Mouse (Mus musculus) CH12.LX (cell line): ENCODE data around the gene Il17ra. TPM values are rescaled to one million over a fixed set of nuclear protein-coding genes. Genes with fewer than 3 reads are reported as not detected.

Source experiments
- DNase-seq: peaks from one replicate; pipeline ENCODE4 v3.0.0-alpha.2; 2013; ENCODE audit errors: extremely low read depth
- H3K27ac ChIP-seq: 2 replicates; pipeline ENCODE4 v1.5.1; 2012; ENCODE audit warnings: low read depth, mild to moderate bottlenecking, control low read depth, moderate library complexity; ENCODE audit not compliant: insufficient read depth
- H3K27me3 ChIP-seq: replicated peaks from 2 replicates; pipeline ENCODE3; 2012; ENCODE audit warnings: inconsistent platforms
- H3K36me3 ChIP-seq, 2 experiments: replicated peaks in 1 of 2; 2 replicates each; pipeline versions ENCODE3 to v1.6.1; 2012; ENCODE audit warnings: inconsistent platforms in 1 of 2, low read length in 1 of 2, mild to moderate bottlenecking in 1 of 2, mixed read lengths in 1 of 2, moderate library complexity in 1 of 2; ENCODE audit not compliant: control insufficient read depth in 1 of 2, insufficient read depth in 1 of 2
- H3K4me1 ChIP-seq, 2 experiments: 2 replicates each; pipeline ENCODE4 v1.6.1; 2012; ENCODE audit warnings: inconsistent platforms in 1 of 2, moderate library complexity in 1 of 2; ENCODE audit not compliant: insufficient read depth in 2 of 2, control insufficient read depth in 1 of 2
- H3K4me2 ChIP-seq: 2 replicates; pipeline ENCODE4 v1.6.1; 2012; ENCODE audit warnings: low read depth, mild to moderate bottlenecking, control low read depth; ENCODE audit not compliant: poor library complexity, insufficient read depth, severe bottlenecking
- H3K4me3 ChIP-seq, 3 experiments: fragments of 150-350 bp in 1 of 3; sonication (generic) in 1 of 3; replicated peaks in 1 of 3; 2 replicates each; pipeline versions ENCODE3 to v1.5.1; 2011 to 2012; ENCODE audit warnings: low read depth in 2 of 3, low read length in 2 of 3, mild to moderate bottlenecking in 2 of 3, moderate library complexity in 2 of 3, control low read depth in 1 of 3, improper control_type of control experiment in 1 of 3, inconsistent platforms in 1 of 3, mixed read lengths in 1 of 3; ENCODE audit not compliant: poor library complexity in 1 of 3
- H3K79me2 ChIP-seq: replicated peaks from 2 replicates; pipeline ENCODE4 v1.6.1; 2012; ENCODE audit warnings: mild to moderate bottlenecking, moderate library complexity; ENCODE audit not compliant: control insufficient read depth, poor library complexity, insufficient read depth, severe bottlenecking; ENCODE audit errors: extremely low read depth
- H3K9ac ChIP-seq: 2 replicates; pipeline ENCODE4 v1.6.1; 2012; ENCODE audit warnings: low read depth, mild to moderate bottlenecking, control low read depth, moderate library complexity; ENCODE audit not compliant: insufficient read depth
- H3K9me3 ChIP-seq: replicated peaks from 2 replicates; pipeline ENCODE3; 2012; ENCODE audit warnings: low read length, inconsistent platforms, mixed read lengths
- BHLHE40 ChIP-seq: IDR thresholded peaks from 2 replicates; pipeline ENCODE4 v1.6.1; 2011; ENCODE audit warnings: mild to moderate bottlenecking, low read depth, low read length, improper control_type of control experiment
- CHD2 ChIP-seq: IDR thresholded peaks from 2 replicates; pipeline ENCODE4 v1.6.1; 2011; ENCODE audit warnings: low read length, improper control_type of control experiment
- ELF1 ChIP-seq: IDR thresholded peaks from 2 replicates; pipeline ENCODE4 v1.6.1; 2014; ENCODE audit warnings: low read depth, mild to moderate bottlenecking, inconsistent platforms, low read length, improper control_type of control experiment
- ETS1 ChIP-seq: conservative IDR thresholded peaks from 2 replicates; pipeline ENCODE4 v1.6.1; 2012; ENCODE audit warnings: low read depth, mild to moderate bottlenecking, inconsistent platforms, low read length, improper control_type of control experiment, moderate library complexity
- GABPA ChIP-seq: IDR thresholded peaks from 2 replicates; pipeline ENCODE4 v1.6.1; 2012; ENCODE audit warnings: low read depth, low read length, improper control_type of control experiment, inconsistent platforms; ENCODE audit not compliant: insufficient replicate concordance
- MEF2A ChIP-seq: IDR thresholded peaks from 2 replicates; pipeline ENCODE4 v1.6.1; 2014; ENCODE audit warnings: low read depth, mild to moderate bottlenecking, inconsistent platforms, low read length, improper control_type of control experiment, borderline replicate concordance
- POLR2A ChIP-seq: IDR thresholded peaks from 2 replicates; pipeline ENCODE4 v1.6.1; 2011; ENCODE audit warnings: low read depth, mild to moderate bottlenecking, improper control_type of control experiment, low read length
- RAD21 ChIP-seq: IDR thresholded peaks from 2 replicates; pipeline ENCODE4 v1.6.1; 2011; ENCODE audit warnings: low read depth, mild to moderate bottlenecking, low read length, improper control_type of control experiment, moderate library complexity
- RCOR1 ChIP-seq: conservative IDR thresholded peaks from 2 replicates; pipeline ENCODE4 v1.6.1; 2012; ENCODE audit warnings: low read depth, mild to moderate bottlenecking, inconsistent platforms, low read length, improper control_type of control experiment
- ZKSCAN1 ChIP-seq: IDR thresholded peaks from 2 replicates; pipeline ENCODE4 v1.6.1; 2012; ENCODE audit warnings: low read depth, inconsistent platforms, low read length, improper control_type of control experiment, borderline replicate concordance
- ZMIZ1 ChIP-seq: IDR thresholded peaks from 2 replicates; pipeline ENCODE4 v1.6.1; 2012; ENCODE audit warnings: low read depth, mild to moderate bottlenecking, inconsistent platforms, low read length, improper control_type of control experiment
- dilution Hi-C: fragments of 300-500 bp; cut with MboI; formaldehyde crosslinking; loops from 2 replicates; pipeline ENCODE4 v1.14.3; 2020; ENCODE audit warnings: low sequenced_read_pairs; ENCODE audit not compliant: extremely low pct_unique_long_range_greater_than_20kb, extremely low pct_ligation_motif_present
- in situ Hi-C: fragments of 300-500 bp; cut with MboI; formaldehyde crosslinking; loops from 3 replicates; pipeline ENCODE4 v1.14.3; 2019; ENCODE audit warnings: low sequenced_read_pairs, low pct_ligation_motif_present, low pct_unique_long_range_greater_than_20kb, mixed read lengths
- polyA plus RNA-seq: library from polyadenylated mRNA; unstranded; fragments of >175 nt; gene quantifications from 2 replicates; pipeline ENCODE4 v1.2.1, GENCODE M21; 2012; ENCODE audit warnings: low read depth; ENCODE audit not compliant: insufficient read length
- total RNA-seq, 2 experiments: library from RNA; depleted of rRNA; stranded (reverse); fragments of 300-350 nt in 1 of 2; fragments of >200 nt in 1 of 2; gene quantifications; 2 replicates each; pipeline ENCODE4 v1.2.3; 2012 to 2014

Gene Il17ra
- total and polyA plus RNA-seq, 3 experiments, result 13.6 to 23.9 (median 14.0) TPM

GRCm38 (mm10) chr6:120470666-120471065 lies 7.6 kb downstream of the Il17ra start (continued):
- TF ChIP-seq ZMIZ1, result peak; percentile 32; the same call in 1 of the 2 replicates

- in situ Hi-C loops, result no loop called here
- peaks cover 28 to 43% of the 10 kb centered on the region in 2 experiments for H3K36me3 ChIP-seq
- TF ChIP-seq ETS1 (peak; percentile 78), POLR2A (no peak), CHD2 (no peak), ELF1 (0 out of 2 replicates have a peak, but pooled peaks have one; percentile 17), MEF2A (peak; percentile 81)
- TF ChIP-seq, all 38 proteins: peak for 3
- peaks cover 29 to 62% of the 10 kb centered on the region in 2 experiments for H3K4me1 ChIP-seq
- peak; percentile 68 for DNase-seq
- H3K9me3 ChIP-seq, result no peaks in the 10 kb centered on the region
- H3K27ac ChIP-seq, result peak overlapping the region; percentile 92
- dilution Hi-C loops, result no loop called here
- no peaks in the 10 kb centered on the region for H3K27me3 ChIP-seq
- H3K4me3 ChIP-seq, result peak overlapping the region in 2 of 3 experiments; percentile 26 to 44
- peaks cover 32% of the 10 kb centered on the region for H3K79me2 ChIP-seq
- peak overlapping the region; percentile 52 for H3K4me2 ChIP-seq
- H3K9ac ChIP-seq, result peak overlapping the region; percentile 77
Observed at GRCm38 (mm10) chr6:120471991-120472441, 9.0 kb downstream of the Il17ra start.

GRCm38 (mm10) chr6:120472455-120473140 lies 9.6 kb downstream of the Il17ra start:
- peaks cover 33 to 48% of the 10 kb centered on the region in 2 experiments for H3K36me3 ChIP-seq

GRCm38 (mm10) chr6:120473427-120473826 lies 10.4 kb downstream of the Il17ra start:
- DNase-seq, result no peak
- peaks cover 41 to 55% of the 10 kb centered on the region in 2 experiments for H3K36me3 ChIP-seq
- TF ChIP-seq RCOR1 (no peak), CHD2 (no peak), ZKSCAN1 (no peak), BHLHE40 (no peak), POLR2A (no peak), MEF2A (no peak)
- 0 out of 2 replicates have a peak overlapping the region, but pooled peaks have one; percentile 10 for H3K27ac ChIP-seq
- peaks cover 19% of the 10 kb centered on the region for H3K79me2 ChIP-seq
- no peaks in the 10 kb centered on the region for H3K9me3 ChIP-seq
- in situ Hi-C loops, result no loop called here
- no peak overlapping the region for H3K4me2 ChIP-seq
- H3K4me3 ChIP-seq, result no peak overlapping the region
- H3K27me3 ChIP-seq, result no peaks in the 10 kb centered on the region
- H3K9ac ChIP-seq, result no peak overlapping the region
- dilution Hi-C loops, result no loop called here
- peaks cover 21 to 47% of the 10 kb centered on the region in 2 experiments for H3K4me1 ChIP-seq

More at GRCm38 (mm10) chr6:120472455-120473140, 9.6 kb downstream of the Il17ra start:
- Histone ChIP-seq H3K79me2 (peaks cover 27% of the 10 kb centered on the region), H3K4me1 (peaks cover 26 to 56% of the 10 kb centered on the region in 2 experiments), H3K9ac (peak overlapping the region; percentile 42; the same call in 1 of the 2 replicates), H3K4me2 (peak overlapping the region; percentile 52; the same call in 1 of the 2 replicates), H3K4me3 (no peak overlapping the region), H3K9me3 (no peaks in the 10 kb centered on the region), H3K27me3 (no peaks in the 10 kb centered on the region), H3K27ac (peak overlapping the region; percentile 92)
- DNase-seq, result no peak
- TF ChIP-seq CHD2, result no peak
- no peak for TF ChIP-seq GABPA
- no peak for TF ChIP-seq RAD21
- dilution Hi-C loops (no loop called here), in situ Hi-C loops (no loop called here)
